Mouse (Mus musculus): ENCODE results near the gene Olfr1135. TPM values are rescaled to one million over a fixed set of nuclear protein-coding genes. Genes with fewer than 3 reads are reported as not detected.

Olfr1135 gene
- polyA plus RNA-seq, 1 experiment from 2014 or later = not detected

Other genes starting within 250 kb of the Olfr1135 start
- not detected in 2 replicates for gene Olfr1124, start 243.4 kb downstream of the Olfr1135 start, polyA plus RNA-seq (2014; fragmentation: Nextera tagmentation; extraction: Ambion mirVana)
- gene Olfr1126, start 219.7 kb downstream of the Olfr1135 start, polyA plus RNA-seq (2014; fragmentation: Nextera tagmentation; extraction: Ambion mirVana) = not detected in 2 replicates
- not detected in 2 replicates for gene Pramel7, start 176.6 kb downstream of the Olfr1135 start, polyA plus RNA-seq (2014; fragmentation: Nextera tagmentation; extraction: Ambion mirVana)
- not detected in 2 replicates for gene Pramel6, start 167.1 kb downstream of the Olfr1135 start, polyA plus RNA-seq (2014; fragmentation: Nextera tagmentation; extraction: Ambion mirVana)
- gene Olfr153, start 141.9 kb downstream of the Olfr1135 start, polyA plus RNA-seq (2014; fragmentation: Nextera tagmentation; extraction: Ambion mirVana) = not detected in 2 replicates
- gene Olfr1128, start 128.1 kb downstream of the Olfr1135 start, polyA plus RNA-seq (2014; fragmentation: Nextera tagmentation; extraction: Ambion mirVana) = not detected in 2 replicates
- gene Olfr1129, start 99.8 kb downstream of the Olfr1135 start, polyA plus RNA-seq (2014; fragmentation: Nextera tagmentation; extraction: Ambion mirVana) = not detected in 2 replicates
- not detected in 2 replicates for gene Olfr1130, start 67.5 kb downstream of the Olfr1135 start, polyA plus RNA-seq (2014; fragmentation: Nextera tagmentation; extraction: Ambion mirVana)
- gene Olfr1131, start 46.6 kb downstream of the Olfr1135 start, polyA plus RNA-seq (2014; fragmentation: Nextera tagmentation; extraction: Ambion mirVana) = not detected in 2 replicates
- not detected in 2 replicates for gene Olfr1132, start 36.1 kb downstream of the Olfr1135 start, polyA plus RNA-seq (2014; fragmentation: Nextera tagmentation; extraction: Ambion mirVana)
- gene Olfr1133, start 26.3 kb downstream of the Olfr1135 start, polyA plus RNA-seq (2014; fragmentation: Nextera tagmentation; extraction: Ambion mirVana) = not detected in 2 replicates
- not detected in 2 replicates for gene Olfr1134, start 15.2 kb downstream of the Olfr1135 start, polyA plus RNA-seq (2014; fragmentation: Nextera tagmentation; extraction: Ambion mirVana)
- not detected in 2 replicates for gene Olfr1136, start 20.3 kb upstream of the Olfr1135 start, polyA plus RNA-seq (2014; fragmentation: Nextera tagmentation; extraction: Ambion mirVana)
- gene Olfr1137, start 39.5 kb upstream of the Olfr1135 start, polyA plus RNA-seq (2014; fragmentation: Nextera tagmentation; extraction: Ambion mirVana) = not detected in 2 replicates
- not detected in 2 replicates for gene Olfr1138, start 66.3 kb upstream of the Olfr1135 start, polyA plus RNA-seq (2014; fragmentation: Nextera tagmentation; extraction: Ambion mirVana)
- not detected in 2 replicates for gene Olfr1140, start 70.1 kb upstream of the Olfr1135 start, polyA plus RNA-seq (2014; fragmentation: Nextera tagmentation; extraction: Ambion mirVana)
- gene Olfr1141, start 80.3 kb upstream of the Olfr1135 start, polyA plus RNA-seq (2014; fragmentation: Nextera tagmentation; extraction: Ambion mirVana) = not detected in 2 replicates
- not detected in 2 replicates for gene Olfr152, start 105.8 kb upstream of the Olfr1135 start, polyA plus RNA-seq (2014; fragmentation: Nextera tagmentation; extraction: Ambion mirVana)
- not detected in 2 replicates for gene Olfr1143, start 126.9 kb upstream of the Olfr1135 start, polyA plus RNA-seq (2014; fragmentation: Nextera tagmentation; extraction: Ambion mirVana)
- gene Olfr1145, start 136.2 kb upstream of the Olfr1135 start, polyA plus RNA-seq (2014; fragmentation: Nextera tagmentation; extraction: Ambion mirVana) = not detected in 2 replicates
- gene Olfr1148, start 156.9 kb upstream of the Olfr1135 start, polyA plus RNA-seq (2014; fragmentation: Nextera tagmentation; extraction: Ambion mirVana) = not detected in 2 replicates
- not detected in 2 replicates for gene Olfr1150-ps1, start 170.3 kb upstream of the Olfr1135 start, polyA plus RNA-seq (2014; fragmentation: Nextera tagmentation; extraction: Ambion mirVana)
- gene Olfr1151, start 182.2 kb upstream of the Olfr1135 start, polyA plus RNA-seq (2014; fragmentation: Nextera tagmentation; extraction: Ambion mirVana) = not detected in 2 replicates
- not detected in 2 replicates for gene Olfr1152, start 192.8 kb upstream of the Olfr1135 start, polyA plus RNA-seq (2014; fragmentation: Nextera tagmentation; extraction: Ambion mirVana)
- not detected in 2 replicates for gene Olfr1153, start 221.3 kb upstream of the Olfr1135 start, polyA plus RNA-seq (2014; fragmentation: Nextera tagmentation; extraction: Ambion mirVana)
- not detected in 2 replicates for gene Olfr1154, start 231.5 kb upstream of the Olfr1135 start, polyA plus RNA-seq (2014; fragmentation: Nextera tagmentation; extraction: Ambion mirVana)